Mouse (Mus musculus) stomach, postnatal 0 days (tissue): ENCODE results near the gene Med19. TPM values are rescaled to one million over a fixed set of nuclear protein-coding genes. Genes with fewer than 3 reads are reported as not detected.

Source experiments
- ATAC-seq: fragments of 200-750 bp; cut with Nextera tagmentation; 2 replicates; pipeline ENCODE4 v1.8.0; 2017; ENCODE audit not compliant: low FRiP score, low TSS enrichment
- DNase-seq: peaks from one replicate; pipeline ENCODE4 v3.0.0-alpha.2; 2016; ENCODE audit warnings: low spot score
- H3K27ac ChIP-seq: fragments of 300-500 bp; sonication (generic); replicated peaks from 2 replicates; pipeline ENCODE4 v1.5.1; 2014; ENCODE audit warnings: mild to moderate bottlenecking, control low read depth
- H3K27me3 ChIP-seq: fragments of 300-500 bp; sonication (generic); 2 replicates; pipeline ENCODE4 v1.6.1; 2014; ENCODE audit warnings: low read length; ENCODE audit not compliant: control insufficient read depth, insufficient read depth
- H3K36me3 ChIP-seq: fragments of 300-500 bp; sonication (generic); 2 replicates; pipeline ENCODE4 v1.6.1; 2014; ENCODE audit warnings: low read length, mixed read lengths; ENCODE audit not compliant: control insufficient read depth, insufficient read depth
- H3K4me1 ChIP-seq: fragments of 300-500 bp; sonication (generic); replicated peaks from 2 replicates; pipeline ENCODE4 v1.6.1; 2014; ENCODE audit warnings: antibody characterized with exemption; ENCODE audit not compliant: control insufficient read depth, insufficient read depth
- H3K4me2 ChIP-seq: fragments of 300-500 bp; sonication (generic); replicated peaks from 2 replicates; pipeline ENCODE4 v1.6.1; 2014; ENCODE audit warnings: low read depth, mild to moderate bottlenecking, control low read depth, moderate library complexity
- H3K4me3 ChIP-seq: fragments of 300-500 bp; sonication (generic); 2 replicates; pipeline ENCODE4 v1.5.1; 2014; ENCODE audit warnings: low read depth, low read length, control low read depth
- H3K9ac ChIP-seq: fragments of 300-500 bp; sonication (generic); 2 replicates; pipeline ENCODE4 v1.6.1; 2014; ENCODE audit warnings: mild to moderate bottlenecking, low read length, control low read depth, mixed read lengths
- H3K9me3 ChIP-seq: fragments of 300-500 bp; sonication (generic); 2 replicates; pipeline ENCODE4 v1.6.1; 2016; ENCODE audit warnings: low read length; ENCODE audit not compliant: control insufficient read depth
- CTCF ChIP-seq: IDR thresholded peaks from 2 replicates; pipeline ENCODE4 v1.5.1; 2016; ENCODE audit warnings: antibody characterized with exemption, low read depth, mild to moderate bottlenecking, moderate library complexity
- EP300 ChIP-seq: optimal IDR thresholded peaks from 2 replicates; pipeline ENCODE3; 2016; ENCODE audit warnings: antibody characterized with exemption
- WGBS: fragments of 180-500 bp; shearing (Covaris S2); extraction: QIAGEN DNeasy Blood & Tissue Kit; methylation state at CpG from one replicate; pipeline ENCODE4 v1.1.7; 2014; 5-methylcytosine and 5-hydroxymethylcytosine counted together
- polyA plus RNA-seq: library from polyadenylated mRNA; unstranded; fragments of >200 nt; fragmentation: Nextera tagmentation; extraction: Ambion mirVana; gene quantifications from 2 replicates; pipeline ENCODE4 v1.2.1, GENCODE M21; 2015

The Med19 gene
- polyA plus RNA-seq, 1 experiment from 2014 or later = 18.2 TPM

GRCm38 (mm10) chr2:84646138-84646537 lies 32.1 kb upstream of the Med19 start:
- DNase-seq (no peak), ATAC-seq (no peak)
- Histone ChIP-seq H3K27me3 (no peaks in the 10 kb centered on the region), H3K4me3 (no peak overlapping the region), H3K4me1 (peaks cover 1% of the 10 kb centered on the region; the same call in 1 of the 2 replicates), H3K27ac (no peak overlapping the region), H3K36me3 (no peaks in the 10 kb centered on the region), H3K9ac (no peak overlapping the region), H3K4me2 (no peak overlapping the region), H3K9me3 (no peaks in the 10 kb centered on the region)
- WGBS = 28% methylated on average over 1 of the region's 1 CpGs
- TF ChIP-seq EP300 (no peak), CTCF (no peak)

DNA sequence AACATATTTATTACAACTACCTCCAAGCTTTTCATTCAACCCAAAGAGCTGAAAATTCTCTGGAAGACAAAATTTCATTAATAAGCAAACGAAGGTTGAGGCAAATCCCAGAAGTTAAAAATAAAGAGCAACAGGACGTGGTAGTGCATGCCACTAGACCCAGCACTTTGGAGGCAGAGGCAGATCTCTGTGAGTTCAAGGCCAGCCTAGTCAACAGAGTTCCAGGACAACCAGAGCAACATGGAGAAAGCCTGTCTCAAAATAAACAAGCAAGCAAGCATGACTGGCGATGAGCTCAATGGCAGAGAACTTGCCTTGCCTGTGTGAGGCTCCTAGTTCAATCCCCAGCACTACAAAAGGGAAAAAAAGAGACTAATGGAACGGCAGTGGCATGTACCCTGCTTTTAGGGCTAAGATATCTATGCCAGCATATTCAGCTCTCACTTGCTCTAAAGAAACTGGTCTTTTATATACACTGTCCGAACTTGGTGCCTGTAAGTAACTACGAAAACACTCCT lies 31.1 kb upstream of the Med19 start:
- TF ChIP-seq CTCF (no peak), EP300 (no peak)
- ATAC-seq (no peak), DNase-seq (no peak)
- H3K36me3 ChIP-seq = no peaks in the 10 kb centered on the region
- H3K9me3 ChIP-seq = no peaks in the 10 kb centered on the region
- H3K9ac ChIP-seq = 0 out of 2 replicates have a peak overlapping the region, but pooled peaks have one; percentile 13
- H3K4me3 ChIP-seq = peak overlapping the region; percentile 71
- no peaks in the 10 kb centered on the region for H3K27me3 ChIP-seq
- 72% methylated on average over 6 of the region's 6 CpGs for WGBS
- no peak overlapping the region; the same call in 1 of the 2 replicates for H3K27ac ChIP-seq
- H3K4me2 ChIP-seq = peak overlapping the region; percentile 49
- H3K4me1 ChIP-seq = no peaks in the 10 kb centered on the region; the same call in 1 of the 2 replicates

GRCm38 (mm10) chr2:84648369-84648768 lies 29.8 kb upstream of the Med19 start:
- DNase-seq (no peak), ATAC-seq (no peak)
- 15% methylated on average over 6 of the region's 6 CpGs for WGBS
- peak; percentile 50 for TF ChIP-seq CTCF
- no peak for TF ChIP-seq EP300
- Histone ChIP-seq H3K27me3 (no peaks in the 10 kb centered on the region), H3K9me3 (no peaks in the 10 kb centered on the region), H3K27ac (no peak overlapping the region), H3K4me1 (no peaks in the 10 kb centered on the region), H3K9ac (peak overlapping the region; percentile 53), H3K36me3 (no peaks in the 10 kb centered on the region), H3K4me3 (peak overlapping the region; percentile 71), H3K4me2 (peak overlapping the region; percentile 49)

DNA sequence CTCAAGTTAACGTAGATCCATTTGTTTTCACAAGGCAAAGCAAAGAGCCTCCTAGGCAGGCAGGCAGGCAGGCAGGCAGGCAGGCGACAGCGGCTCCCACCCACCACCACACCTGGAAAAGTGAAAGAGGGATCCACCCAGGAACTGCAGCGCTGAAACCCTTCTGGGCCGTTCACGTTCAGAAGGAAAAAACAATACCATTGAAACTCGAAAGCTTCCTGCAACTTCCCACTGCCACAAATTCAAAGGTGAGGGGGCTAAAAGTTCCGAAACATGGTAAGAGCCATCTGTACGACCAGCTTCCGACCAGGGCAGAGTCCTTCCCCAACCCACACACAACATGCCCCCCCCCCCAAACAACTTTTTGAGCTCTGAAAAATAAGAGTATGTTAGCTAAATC lies 28.5 kb upstream of the Med19 start:
- 0% methylated on average over 10 of the region's 10 CpGs for WGBS
- Histone ChIP-seq H3K9ac (peak overlapping the region; percentile 86), H3K4me3 (peak overlapping the region; percentile 71), H3K27me3 (no peaks in the 10 kb centered on the region), H3K36me3 (no peaks in the 10 kb centered on the region), H3K27ac (peak overlapping the region; percentile 98), H3K4me2 (peak overlapping the region; percentile 49), H3K4me1 (no peaks in the 10 kb centered on the region), H3K9me3 (no peaks in the 10 kb centered on the region)
- ATAC-seq (peak; percentile 61; the same call in 1 of the 2 replicates), DNase-seq (peak; percentile 73)
- TF ChIP-seq EP300 (no peak), CTCF (no peak)

DNA sequence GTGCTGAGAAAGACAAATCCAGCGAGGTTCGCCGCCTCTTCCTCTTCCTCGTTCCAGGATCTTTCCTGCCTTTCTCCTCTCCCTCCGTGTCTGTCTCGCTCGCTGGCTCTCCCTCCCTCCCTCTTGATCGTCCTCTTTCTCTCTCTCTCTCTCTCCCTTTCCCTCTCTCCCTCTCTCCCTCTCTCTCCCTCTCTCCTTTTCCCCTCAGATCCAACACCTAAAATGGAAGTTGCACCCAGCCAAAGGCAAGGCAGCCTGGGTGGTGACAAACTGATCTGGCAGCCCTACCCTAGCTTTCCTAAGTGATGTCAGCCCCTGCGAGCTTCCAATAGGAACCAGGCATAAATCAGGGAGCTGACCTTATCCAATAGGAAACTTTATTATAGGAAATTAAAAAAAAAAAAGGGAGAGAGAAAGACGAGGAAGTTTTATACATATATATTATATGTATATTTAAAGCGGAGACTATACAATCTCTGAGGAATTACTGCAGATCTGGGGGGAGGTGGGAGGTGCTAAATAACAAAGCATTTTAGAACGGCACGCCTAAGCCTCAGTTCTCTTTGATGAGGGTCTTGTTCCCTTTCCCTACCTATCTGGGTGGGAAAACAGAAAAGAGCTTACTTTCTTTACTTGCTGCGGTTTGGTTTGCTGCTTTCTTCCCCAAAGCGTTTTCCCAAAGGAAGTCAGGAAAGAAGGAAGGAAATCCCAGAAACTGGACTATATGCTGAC lies 27.6 kb upstream of the Med19 start, which contains the start of gene Ctnnd1:
Gene Ctnnd1 (minus strand): TSS at position 302 of the 732 bp plus-strand sequence.
- peak; percentile 99 for ATAC-seq
- TF ChIP-seq EP300 (no peak), CTCF (no peak)

GRCm38 (mm10) chr2:84653354-84653753 lies 24.8 kb upstream of the Med19 start:
- Histone ChIP-seq H3K36me3 (no peaks in the 10 kb centered on the region), H3K9ac (no peak overlapping the region), H3K9me3 (no peaks in the 10 kb centered on the region), H3K4me1 (no peaks in the 10 kb centered on the region), H3K27ac (no peak overlapping the region), H3K4me2 (no peak overlapping the region), H3K4me3 (no peak overlapping the region), H3K27me3 (no peaks in the 10 kb centered on the region)
- TF ChIP-seq EP300 = no peak
- TF ChIP-seq CTCF = peak; percentile 60
- DNase-seq = no peak
- ATAC-seq = no peak

More for the DNA sequence above, 27.6 kb upstream of the Med19 start, which contains the start of gene Ctnnd1:
- DNase-seq = peak; percentile 86
- under 1% methylated on average over 15 of the region's 15 CpGs for WGBS
- Histone ChIP-seq H3K9ac (peak within 1 kb of the TSS; percentile 86), H3K27me3 (no peaks in the 10 kb centered on the region), H3K9me3 (no peaks in the 10 kb centered on the region), H3K36me3 (no peaks in the 10 kb centered on the region), H3K4me3 (peak within 1 kb of the TSS; percentile 71), H3K27ac (peak within 1 kb of the TSS; percentile 98), H3K4me2 (peak within 1 kb of the TSS; percentile 49), H3K4me1 (no peaks in the 10 kb centered on the region)
